Mouse (Mus musculus) erythroblast, embryonic 14.5 days (primary cell): ENCODE data around the gene Lbx1.

Experiments
- GATA1 ChIP-seq: IDR thresholded peaks from 2 replicates; pipeline ENCODE4 v1.6.1; 2012; ENCODE audit warnings: low read length, inconsistent platforms, mixed read lengths
- TAL1 ChIP-seq: IDR thresholded peaks from 3 replicates; pipeline ENCODE4 v1.6.1; 2012; ENCODE audit warnings: low read length, inconsistent platforms, mixed read lengths

DNA sequence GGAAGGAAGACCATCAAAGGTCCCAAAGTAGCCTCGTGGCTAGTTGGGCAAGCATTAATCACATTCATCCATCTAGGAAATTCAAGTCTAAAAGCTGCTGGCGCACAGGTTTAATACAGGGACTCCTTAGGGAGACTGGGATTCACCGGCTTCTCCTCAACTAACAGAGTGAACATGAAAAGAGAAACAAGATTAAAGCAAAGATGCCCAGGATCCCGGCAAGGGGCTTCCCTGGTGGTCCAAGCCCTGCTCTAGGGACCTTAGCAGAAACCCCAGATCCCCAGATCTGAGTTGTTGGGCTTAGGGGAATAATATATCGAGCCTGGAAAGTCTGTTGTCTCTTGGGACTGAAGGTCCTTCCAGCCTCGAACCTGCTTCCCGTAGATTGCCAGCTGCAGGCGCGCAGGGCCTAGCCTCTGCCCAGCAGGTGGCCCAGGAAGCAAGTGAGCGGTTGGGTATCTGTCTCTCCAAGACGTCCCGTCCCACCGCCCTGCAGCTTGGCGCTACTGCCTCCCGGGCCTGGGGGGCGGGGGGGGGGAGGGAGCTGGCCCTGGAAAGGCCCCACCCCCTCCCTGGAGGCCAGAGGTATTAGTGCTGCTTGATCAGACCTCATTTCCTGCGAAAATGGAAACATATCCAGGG lies 13.3 kb downstream of the Lbx1 start:
- TF ChIP-seq GATA1 (no peak), TAL1 (no peak)
